Mouse (Mus musculus): Measurements from ENCODE around the gene Ddit4.
A peak's percentile ranks its signal among the peaks of the same experiment; 100 is the strongest.

Gene Ddit4

GRCm38 (mm10) chr10:59918111-59918510 lies 33.5 kb downstream of the Ddit4 start:
- DNase-seq (ENCODE audit: low spot score): no peak

GRCm38 (mm10) chr10:59916649-59917048 lies 35.0 kb downstream of the Ddit4 start:
- peak; percentile 90 for DNase-seq (ENCODE audit: low spot score)

- DNase-seq (ENCODE audit: low spot score): no peak
These were observed 35.5 kb downstream of the Ddit4 start for GRCm38 (mm10) chr10:59916159-59916558.

- no peak for DNase-seq (ENCODE audit: low spot score)
These were observed 36.3 kb downstream of the Ddit4 start for GRCm38 (mm10) chr10:59915196-59915962.

- peak; percentile 78 for DNase-seq (ENCODE audit: low spot score)
These were observed 40.0 kb downstream of the Ddit4 start for GRCm38 (mm10) chr10:59911561-59912198.

- DNase-seq (ENCODE audit: low spot score): no peak
These were observed 40.5 kb downstream of the Ddit4 start for GRCm38 (mm10) chr10:59911091-59911490.

- DNase-seq (ENCODE audit: low spot score): peak; percentile 69
These were observed 42.2 kb downstream of the Ddit4 start for GRCm38 (mm10) chr10:59909357-59909847.

- no peak for DNase-seq (ENCODE audit: low spot score)
These were observed 42.8 kb downstream of the Ddit4 start for GRCm38 (mm10) chr10:59908776-59909315.

- DNase-seq (ENCODE audit: low spot score): no peak
These were observed 43.8 kb downstream of the Ddit4 start for GRCm38 (mm10) chr10:59907695-59908299.

GRCm38 (mm10) chr10:59907080-59907609 lies 44.5 kb downstream of the Ddit4 start:
- no peak for DNase-seq (ENCODE audit: low spot score)

GRCm38 (mm10) chr10:59903170-59903569 lies 48.5 kb downstream of the Ddit4 start:
- no peak for DNase-seq (ENCODE audit: low spot score)

- no peak for DNase-seq (ENCODE audit: low spot score)
These were observed 49.0 kb downstream of the Ddit4 start for GRCm38 (mm10) chr10:59902606-59902990.

GRCm38 (mm10) chr10:59901986-59902605 lies 49.5 kb downstream of the Ddit4 start:
- DNase-seq (ENCODE audit: low spot score): no peak

GRCm38 (mm10) chr10:59901463-59901862 lies 50.2 kb downstream of the Ddit4 start:
- DNase-seq (ENCODE audit: low spot score): no peak

GRCm38 (mm10) chr10:59900939-59901338 lies 50.7 kb downstream of the Ddit4 start:
- no peak for DNase-seq (ENCODE audit: low spot score)

GRCm38 (mm10) chr10:59900174-59900435 lies 51.5 kb downstream of the Ddit4 start:
- no peak for DNase-seq (ENCODE audit: low spot score)

All from embryo, embryonic 10.5 days (tissue).